Mouse (Mus musculus): ENCODE results near the gene Tnfrsf23.
"Not testable (repeated sequence)": the region's sequence is repeated elsewhere in the genome, so short reads cannot be mapped to it uniquely, and the experiment has no call there.

The Tnfrsf23 gene

DNA sequence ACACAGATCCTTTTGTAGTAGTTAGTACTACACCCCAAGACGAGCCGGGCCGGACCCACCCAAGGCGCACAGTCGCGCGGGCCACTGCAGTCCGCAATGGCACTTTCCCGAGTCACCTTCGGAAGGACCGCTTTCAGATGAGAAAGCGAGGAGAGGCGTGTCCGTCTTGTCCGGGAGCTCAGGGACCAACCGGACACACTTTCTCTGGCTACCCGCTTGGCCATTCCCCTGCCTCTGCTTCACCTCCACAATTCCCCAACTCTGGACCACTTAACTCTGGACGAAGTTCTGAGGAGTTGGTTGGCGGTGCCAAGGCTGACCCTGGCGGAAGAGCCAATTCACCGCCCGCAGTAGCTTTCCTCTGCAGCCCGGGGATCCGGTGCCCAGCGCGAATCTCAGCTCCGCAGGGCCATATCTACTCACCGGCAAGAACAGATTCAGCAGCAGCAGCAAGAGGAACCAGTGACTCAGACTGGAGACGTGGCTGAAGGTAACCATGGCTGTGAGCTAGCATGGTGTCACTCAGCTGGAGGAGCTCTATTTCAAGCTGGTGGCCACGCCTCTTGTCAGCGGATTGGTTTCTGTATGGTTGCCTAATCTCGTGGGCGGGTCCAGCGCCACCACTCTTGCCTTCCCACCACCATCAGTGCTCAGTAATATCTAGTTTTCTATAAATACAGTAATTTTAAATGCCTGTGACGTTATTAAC, at the start of gene Tnfrsf23:
Gene Tnfrsf23, minus strand, starts transcription at position 514 of the 709 bp plus-strand sequence.
- peak; percentile 36 for DNase-seq

DNA sequence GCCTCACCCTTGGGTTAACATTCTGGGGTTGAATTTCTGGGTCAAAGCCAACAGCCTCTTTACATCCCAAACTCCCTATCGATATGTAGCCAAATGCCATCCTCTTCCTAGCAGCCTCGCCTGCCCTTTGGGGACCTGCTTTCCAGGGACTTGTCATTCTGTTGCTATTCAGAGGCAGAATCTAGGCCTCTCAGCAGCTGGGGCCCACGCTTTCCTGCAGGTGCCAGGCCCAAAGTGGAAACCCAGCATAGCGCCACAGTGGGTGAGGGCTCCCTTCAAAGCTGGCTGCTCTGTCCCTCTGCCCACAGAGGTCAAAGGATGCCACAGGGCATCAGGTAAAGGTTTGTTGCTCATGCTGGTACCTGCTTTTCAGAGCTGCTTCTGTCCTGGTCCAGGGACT, 48.1 kb upstream of the Tnfrsf23 start:
- DNase-seq: no peak

DNA sequence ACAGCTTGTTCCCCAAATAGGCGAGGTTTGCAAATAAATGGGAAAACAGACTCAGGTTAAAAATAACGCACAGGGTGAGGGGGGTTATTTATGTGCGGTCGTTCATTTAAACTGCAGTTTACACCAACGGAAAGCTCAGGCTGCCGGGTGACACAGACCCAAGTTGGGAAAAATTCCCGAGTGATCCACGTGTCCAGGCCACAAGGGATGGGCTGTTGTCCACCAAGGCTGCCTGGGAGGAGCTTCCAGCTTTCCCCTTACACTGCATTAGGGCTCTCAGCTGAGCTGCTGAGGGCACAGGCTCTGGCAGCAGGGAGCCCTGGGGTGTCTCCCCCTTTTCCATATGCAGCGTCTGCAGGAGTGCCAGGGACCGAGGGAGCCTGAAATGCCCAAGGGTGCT, 44.2 kb upstream of the Tnfrsf23 start:
- no peak for DNase-seq

DNA sequence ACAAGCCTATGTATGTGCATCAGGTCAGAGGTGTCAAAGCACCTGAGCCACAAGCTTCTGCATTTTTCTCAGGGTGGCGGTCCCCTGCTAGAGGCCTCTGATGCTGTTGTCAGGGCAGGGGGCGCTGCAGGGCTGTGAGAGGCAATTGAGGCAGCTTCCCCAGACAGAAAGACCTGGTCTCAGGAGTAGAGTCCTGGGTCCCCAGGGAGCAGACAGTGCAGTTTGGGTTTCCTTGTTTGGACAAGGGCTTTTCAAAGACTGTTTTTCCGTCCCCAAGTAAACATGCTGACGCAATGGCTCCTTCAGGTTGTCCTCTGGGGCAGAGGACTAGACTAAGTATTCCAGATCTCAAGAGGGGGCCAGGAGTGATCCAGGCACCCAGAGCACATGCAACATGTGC, 40.7 kb upstream of the Tnfrsf23 start:
- no peak for DNase-seq

DNA sequence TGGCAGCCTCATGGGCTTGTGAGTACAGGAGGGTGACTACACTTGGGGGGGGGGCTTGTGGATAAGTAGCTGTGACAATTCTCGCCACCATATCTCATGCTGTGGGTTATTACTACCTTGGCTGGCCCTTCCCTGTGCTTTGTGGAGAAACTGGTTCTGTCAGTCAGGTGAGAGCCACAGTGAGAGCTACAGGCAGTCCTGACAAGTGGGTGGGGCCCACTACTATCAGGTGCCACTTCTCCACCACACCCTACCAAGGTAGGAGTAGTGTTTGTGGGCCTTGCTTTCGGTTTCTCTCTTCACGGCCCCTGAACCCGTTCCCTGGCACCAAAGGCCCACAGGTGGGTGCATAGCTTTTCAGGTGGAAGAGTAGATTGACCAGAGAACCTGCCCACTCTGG, 38.2 kb upstream of the Tnfrsf23 start:
- DNase-seq: no peak

DNA sequence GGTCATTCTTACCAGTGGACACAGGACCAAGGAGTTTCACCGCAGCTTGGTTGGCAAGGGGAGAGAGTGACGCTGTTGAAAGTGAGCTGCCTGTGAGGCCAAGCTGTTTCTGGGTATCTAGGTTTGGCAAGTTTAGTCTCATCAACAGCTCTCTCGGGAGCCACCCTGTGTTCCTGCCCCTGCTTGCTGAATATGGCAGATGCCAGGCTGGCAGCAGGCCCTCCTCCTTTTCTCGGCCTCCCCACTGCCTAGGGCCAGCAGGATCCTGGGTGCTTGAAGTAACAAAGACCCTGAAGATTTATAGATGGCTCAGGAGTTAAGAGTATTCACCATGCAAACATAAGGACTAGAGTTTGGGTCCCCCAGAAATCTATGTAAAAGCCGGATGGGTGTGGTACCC, 37.0 kb upstream of the Tnfrsf23 start:
- no peak for DNase-seq

DNA sequence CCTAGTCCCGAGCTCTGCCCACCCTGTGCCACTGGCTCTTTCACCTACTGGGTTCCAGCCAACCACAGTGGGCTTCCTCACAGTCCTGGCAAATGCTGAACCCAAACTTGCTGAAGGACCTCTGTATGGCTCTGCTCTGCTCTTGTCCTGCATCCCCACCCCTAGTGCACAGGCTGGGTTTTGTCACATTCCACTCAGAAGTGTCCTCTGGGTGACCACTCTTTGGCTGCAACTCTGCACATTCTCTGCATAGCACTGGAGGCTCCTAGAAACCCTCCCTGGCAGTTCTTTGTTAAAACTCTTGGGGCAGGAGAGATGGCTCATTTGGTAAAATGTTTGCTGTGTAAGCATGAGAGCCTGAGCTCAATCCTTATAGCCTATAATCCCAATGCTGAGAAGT, 32.1 kb upstream of the Tnfrsf23 start:
- no peak for DNase-seq

DNA sequence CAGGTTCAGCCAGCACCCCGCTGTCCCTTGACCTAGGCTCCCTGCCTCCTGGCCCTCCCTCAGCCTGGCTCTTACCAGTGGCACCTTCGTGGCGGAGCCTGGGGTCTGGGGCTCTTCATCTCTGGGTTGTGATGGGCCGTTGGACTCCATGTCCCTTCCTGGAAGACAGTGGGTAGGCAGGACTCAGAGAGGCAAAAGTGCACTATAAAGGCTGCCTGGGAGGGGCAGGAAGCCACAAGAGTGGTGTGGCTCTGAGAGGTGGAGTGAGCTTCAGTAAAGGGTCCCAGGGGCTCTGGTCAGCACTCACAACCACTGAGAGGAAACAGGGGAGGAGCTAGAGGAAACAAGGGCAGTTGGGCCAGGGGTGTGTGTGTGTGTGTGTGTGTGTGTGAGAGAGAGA, 27.7 kb upstream of the Tnfrsf23 start:
- no peak for DNase-seq

DNA sequence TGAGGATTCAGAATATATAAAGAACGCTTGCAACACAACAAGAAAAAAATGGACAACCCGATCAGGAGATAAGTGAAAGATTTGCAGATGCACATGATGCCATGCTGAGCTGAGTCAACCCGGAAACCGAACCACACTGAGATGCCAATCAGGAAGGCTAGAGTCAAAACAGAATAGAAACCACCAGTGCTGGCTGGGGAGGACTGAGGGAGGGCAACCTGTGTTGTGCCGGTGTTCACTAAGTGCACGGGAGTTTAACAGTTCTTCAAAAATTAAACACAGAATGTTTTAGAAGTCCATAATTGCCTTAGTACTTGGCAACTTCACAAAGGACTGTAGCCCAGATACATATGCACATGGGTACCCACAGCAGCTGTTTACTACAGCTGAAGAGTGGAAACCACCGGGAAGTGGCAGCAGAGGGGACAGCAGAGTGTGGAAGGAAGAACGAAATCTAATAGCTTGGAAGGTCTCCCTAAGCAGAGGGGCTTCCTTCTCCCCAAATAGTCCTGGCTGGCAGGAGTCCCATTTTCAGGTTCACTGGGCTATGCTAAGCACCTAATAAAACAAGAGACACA, 27.2 kb upstream of the Tnfrsf23 start:
- DNase-seq: no peak

DNA sequence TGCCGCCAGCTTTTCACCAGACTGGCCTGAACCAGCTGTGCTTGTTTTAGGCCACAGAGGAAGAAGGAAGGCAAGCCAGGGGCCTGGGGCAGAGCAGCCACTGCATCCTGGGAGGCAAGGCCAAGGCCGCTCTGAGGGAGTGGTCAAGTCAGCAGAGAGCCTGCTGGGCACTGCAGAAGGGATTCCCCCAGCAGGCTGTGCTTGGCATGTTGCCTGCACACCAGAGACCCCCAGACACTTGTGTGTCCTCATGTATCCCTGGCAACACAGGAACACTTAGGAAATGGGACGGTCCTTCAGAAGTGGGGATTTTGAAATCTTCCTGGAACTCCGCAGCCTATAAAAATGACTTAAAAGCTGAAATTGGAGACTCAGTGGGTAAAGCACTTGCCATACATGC, 26.4 kb upstream of the Tnfrsf23 start:
- no peak for DNase-seq

DNA sequence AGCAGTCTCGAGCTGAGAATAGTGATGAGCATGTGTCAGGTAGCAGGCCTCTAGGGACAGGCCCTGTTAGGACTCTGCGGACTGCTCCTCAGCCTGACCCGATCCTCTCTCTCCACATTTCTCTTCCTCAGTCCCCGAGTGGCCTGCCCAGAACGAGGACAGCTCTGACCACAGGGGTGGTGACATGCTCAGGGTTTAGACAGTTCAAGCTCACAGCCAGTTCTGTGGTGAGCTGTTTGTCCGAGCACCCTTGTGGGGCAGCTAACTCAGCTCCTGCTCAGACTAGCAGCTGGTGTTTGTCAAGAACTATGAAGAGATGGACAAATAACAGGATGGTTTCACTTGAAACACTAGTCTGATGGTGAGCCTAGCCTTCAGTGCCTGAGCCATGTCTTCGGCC, 25.7 kb upstream of the Tnfrsf23 start:
- DNase-seq: no peak

DNA sequence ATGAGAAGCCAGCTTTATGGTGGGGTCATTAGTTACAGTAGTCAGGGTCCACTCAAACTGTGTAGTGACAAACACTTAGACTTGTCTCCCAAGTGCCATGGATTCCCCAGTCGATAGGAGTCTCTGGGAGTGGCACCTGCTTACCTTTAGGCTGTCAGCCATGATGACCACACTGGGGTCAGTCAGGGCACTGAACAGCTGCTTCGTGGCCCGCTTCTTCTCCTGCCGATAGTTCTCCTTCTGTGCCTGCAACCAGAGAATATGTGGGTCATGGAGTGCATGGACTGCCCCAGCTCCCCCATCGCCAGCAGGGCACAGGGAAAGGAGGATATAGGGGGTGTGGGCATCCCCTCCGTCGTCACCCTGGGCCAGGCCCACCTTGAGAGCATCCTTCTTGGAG, 23.7 kb upstream of the Tnfrsf23 start:
- no peak for DNase-seq

DNA sequence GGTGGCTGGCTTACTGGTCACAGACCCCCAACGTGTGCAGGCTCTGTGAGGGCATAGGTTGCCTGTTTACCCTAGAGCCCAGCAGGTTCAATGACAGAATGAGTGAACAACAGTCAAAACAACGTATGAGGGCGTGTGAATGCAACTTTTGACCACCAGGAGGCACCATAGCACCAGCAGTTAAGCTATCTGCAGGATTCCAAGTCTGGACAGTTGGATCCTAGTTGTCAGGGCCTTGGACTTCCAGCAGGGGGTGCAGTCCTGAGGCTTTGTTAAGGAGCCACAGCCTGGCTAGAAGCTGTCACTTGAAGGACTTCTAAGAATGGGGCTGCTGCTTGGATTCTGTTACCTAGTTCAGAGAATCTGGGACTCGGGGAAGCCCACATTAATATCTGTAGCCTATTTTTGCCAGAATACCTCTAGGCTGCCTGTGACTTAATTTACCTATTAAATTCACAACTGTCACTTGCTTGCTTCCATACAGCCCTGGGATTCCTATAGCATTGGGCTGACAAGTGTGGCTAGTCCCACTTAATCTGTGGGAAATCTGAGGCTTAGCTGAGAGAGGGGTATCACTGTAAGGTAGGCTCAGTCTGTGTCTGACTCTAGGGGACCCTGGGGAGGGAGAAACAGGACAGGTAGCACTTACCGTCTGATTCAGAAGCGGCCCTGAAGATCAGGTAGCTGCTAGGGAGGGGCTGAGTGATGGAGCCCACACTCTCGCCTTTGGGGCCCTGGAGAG, 21.2 kb upstream of the Tnfrsf23 start:
- peak; percentile 92 for DNase-seq

DNA sequence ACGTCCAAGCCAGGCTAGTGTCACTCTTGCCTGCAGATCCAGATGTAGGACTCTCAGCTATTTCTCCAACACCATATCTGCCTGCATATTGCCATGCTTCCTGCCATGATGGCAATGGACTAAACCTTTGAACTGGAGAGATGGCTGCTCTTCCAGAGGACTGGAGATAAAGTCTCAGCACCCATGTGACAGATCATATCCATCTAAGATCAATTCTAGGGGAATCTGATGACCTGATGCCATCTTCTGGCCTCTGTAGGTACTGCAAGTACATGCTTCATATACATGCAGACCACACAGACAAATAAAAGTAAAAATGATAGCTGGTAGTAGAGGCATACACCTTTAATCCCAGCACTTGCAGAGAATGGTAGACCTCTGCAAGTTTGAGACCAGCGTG, 10.5 kb upstream of the Tnfrsf23 start:
- peak; percentile 40 for DNase-seq

DNA sequence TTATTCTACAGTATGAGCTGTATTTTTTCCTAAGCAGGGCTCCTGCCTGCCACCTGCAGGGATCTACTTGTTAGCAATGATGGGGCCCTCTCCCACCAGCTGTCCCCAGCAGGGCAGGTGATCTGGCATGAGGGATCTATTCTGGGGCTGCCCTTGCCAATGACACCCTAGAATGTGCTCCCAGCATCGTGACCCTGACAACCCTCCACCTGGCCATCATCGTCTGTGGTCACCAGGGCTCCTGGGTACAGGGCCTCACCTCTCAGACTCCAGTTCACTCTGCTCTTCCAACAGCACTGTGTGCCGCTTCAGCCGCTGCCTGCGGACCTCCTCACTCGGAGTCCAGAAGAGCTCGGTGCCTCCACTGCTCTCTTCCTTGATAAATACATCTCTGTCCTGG, 8.9 kb upstream of the Tnfrsf23 start:
- DNase-seq: no peak

DNA sequence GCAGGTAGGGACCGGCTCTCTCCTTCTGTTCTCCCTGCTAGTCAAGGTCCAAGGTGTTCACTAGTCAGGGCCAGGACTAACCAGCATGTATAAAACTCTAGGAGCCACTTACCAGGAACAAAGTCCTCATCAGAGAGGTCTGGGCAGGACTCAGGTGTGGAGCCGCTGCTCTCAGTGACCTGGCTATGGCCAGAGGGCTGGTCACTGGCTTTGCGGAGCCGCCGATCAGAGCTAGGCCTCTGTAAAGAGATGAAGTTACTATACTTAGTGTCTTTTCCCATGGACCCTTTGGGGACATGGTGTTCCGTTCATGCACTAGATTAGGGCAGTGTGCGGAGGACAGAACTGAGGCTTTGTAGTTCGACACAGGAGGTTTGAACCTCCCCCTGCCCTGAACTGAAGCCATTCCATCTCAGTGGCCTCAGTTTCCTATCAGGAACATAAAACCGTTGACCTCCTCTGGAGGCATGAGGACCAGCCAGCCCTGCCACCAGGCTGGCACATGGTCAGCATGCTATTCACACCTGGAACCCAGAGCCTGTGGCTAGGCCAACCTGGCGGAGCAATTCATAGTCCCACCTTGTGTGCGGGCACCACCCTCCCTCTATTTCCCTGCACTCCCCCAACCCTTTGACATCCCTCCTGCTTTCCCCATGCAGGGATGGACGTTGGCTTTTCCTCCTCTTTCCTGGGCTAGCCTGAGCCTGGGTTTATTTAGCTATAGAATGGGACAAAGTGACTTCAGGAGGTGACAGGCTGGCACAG, 7.3 kb upstream of the Tnfrsf23 start:
- DNase-seq: no peak

DNA sequence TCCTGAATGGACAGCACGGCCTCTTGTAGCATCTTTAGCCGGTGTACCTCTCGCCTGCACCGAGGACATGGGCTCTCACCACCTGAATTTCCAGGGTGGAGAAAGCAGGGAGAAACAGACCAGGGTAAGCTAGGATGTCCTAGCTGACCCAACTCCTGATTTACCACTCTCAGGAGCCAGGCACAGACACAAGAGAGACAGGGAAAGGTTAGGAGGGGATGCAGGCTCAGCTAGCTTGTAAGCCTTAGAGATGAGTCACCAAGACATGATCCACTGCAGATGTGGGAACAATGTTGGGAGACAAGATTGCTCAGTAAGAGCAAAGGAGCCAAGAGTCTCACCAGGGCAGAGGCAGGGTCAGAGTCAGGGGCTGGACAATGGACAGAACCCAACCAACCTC, 6.2 kb upstream of the Tnfrsf23 start:
- no peak for DNase-seq

DNA sequence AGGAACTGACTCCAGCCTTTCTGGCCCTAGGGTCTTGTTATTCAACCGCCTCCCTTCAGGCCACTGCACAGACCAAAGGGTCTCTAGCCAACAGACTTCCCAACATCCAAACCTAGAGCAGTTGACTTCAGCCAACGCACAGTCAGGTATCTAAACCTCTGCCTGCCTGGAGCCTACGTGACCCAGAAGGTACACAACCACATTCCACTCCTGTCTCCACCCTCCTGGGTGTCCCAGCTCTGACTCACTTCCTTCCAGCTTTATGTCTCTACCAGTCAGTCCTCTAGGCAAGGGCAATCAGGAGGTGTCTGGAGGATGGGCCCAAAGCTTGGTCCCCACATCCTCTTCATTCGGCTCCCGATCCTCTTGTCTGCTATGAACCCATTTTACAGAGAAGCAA, 5.5 kb upstream of the Tnfrsf23 start:
- DNase-seq: no peak

DNA sequence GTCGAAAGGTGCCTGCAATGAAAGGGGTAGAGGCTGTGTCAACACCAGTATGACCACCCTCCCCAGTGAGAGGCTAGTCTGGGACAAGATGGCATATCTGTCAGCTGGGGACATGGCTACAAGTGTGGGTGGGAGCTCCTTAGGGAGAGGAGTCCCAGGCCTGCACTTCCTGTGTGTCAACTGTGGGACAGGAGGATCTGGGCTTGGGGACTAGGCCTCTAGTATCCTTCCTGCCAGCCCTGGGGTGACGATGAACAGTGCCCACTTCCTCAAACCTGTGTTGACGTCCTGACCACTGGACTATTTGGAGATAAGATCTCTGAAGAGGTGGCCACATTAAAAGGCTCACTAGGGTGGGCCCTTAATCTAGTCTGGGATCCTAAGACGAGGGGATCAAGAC, 4.3 kb upstream of the Tnfrsf23 start:
- DNase-seq: no peak

DNA sequence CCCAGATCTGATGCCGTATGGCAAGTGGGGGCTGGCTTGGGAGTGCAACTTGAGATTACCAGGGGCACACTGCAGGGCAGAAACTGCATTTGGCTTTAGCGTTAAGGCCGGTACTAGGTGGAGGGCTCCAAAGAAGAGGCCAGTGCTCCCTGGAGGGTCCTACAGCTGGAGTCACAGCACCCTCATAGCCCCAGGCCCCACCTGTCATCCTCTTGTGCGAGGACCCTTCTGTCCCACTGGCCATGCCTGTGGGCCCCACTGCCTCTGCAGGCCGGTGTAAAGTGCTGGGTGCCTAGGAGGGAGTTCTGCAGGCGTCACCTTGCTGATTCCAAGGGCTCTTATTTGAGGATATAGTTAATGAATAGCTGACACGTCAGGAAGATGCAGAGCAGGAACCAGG, 3.8 kb upstream of the Tnfrsf23 start:
- DNase-seq: no peak

DNA sequence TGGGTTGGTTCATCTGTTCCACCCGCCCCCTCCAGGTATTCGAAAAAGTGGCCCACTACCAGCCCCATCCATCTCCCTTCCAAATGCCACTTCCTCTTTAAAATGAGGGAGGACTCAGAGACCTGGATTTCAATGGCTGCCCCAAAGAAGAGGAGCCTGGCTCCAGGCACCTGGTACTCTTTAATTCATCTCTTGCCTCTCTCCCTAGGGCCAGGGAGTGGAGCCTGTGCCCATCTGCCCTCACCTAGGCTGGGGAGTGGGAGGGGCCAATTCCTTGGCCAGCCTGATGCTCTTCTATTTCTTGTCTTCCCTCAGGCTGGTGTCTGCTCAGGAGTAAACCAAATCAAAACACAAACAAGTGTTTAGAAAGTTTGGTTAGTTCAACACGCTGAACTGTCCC, 1.0 kb upstream of the Tnfrsf23 start:
- DNase-seq: not testable (repeated sequence)

DNA sequence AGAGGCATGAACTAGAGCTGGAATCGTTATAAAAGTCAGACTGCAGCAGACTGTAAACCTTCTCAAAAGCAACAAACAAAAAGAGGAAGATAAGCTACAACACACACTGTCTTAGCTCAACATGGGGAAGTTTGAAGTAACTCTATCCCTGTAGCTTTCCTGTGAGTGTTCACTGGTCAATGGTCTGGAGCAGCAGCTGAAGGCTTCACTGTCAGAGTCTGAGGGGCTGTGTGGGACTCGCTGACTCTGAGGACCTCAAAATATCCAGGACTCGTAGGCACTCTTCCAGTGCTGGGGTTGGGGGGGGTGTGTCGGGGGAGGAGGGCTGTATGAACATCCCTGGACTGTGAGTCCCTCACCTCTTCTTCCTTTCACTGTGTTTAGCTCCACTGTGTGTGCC, 519 bp upstream of the Tnfrsf23 start:
- not testable (repeated sequence) for DNase-seq

DNA sequence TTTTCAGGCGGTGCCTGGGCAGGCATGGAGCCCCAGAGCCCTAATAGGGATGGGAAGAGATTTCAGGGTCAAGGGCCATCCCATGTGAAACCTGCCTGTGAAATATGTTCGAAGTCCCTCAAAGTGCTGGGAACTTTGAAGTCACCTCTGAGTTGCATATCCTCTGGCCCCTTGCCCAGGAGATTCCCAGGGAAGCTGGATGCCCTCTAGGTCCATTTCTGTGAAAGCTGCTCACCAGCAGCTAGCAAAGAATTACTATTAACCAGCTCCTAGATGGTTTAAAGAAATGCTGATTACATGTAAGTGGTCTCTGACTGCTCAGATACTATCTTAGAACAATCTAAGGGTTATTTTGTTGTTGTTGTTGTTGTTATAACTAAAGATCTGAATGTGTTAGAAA, 1.1 kb downstream of the Tnfrsf23 start:
- DNase-seq: not testable (repeated sequence)

DNA sequence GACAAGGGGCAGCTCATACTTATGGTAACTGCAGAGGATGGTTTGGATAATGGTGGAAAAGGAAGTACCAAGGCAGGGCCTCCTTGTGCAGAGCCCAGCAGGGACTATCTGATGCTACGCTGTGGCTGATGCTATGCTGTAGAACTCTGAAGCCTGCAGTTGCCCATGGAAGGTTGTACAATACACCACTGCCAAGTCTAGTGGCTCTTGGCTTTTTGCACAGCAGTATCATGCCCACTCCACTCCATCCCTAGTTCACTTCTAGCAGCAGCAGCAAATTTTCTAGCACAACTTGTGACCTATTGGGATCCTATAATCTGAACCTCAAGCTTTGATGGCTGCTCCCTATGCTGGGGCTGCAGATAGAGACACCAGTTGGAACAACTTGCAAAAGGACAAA, 4.1 kb downstream of the Tnfrsf23 start:
- no peak for DNase-seq
